Mouse (Mus musculus) urinary bladder, postnatal 25 days (tissue): ENCODE measurements at regions not wholly inside any gene's neighbourhood (a gene's known extent, or its start where the extent isn't known, plus 50 kb on each side); places are given as distances from the start of the nearest gene placed in this dataset.
A peak's percentile ranks its signal among the peaks of the same experiment; 100 is the strongest.
"Not testable (repeated sequence)": the region's sequence is repeated elsewhere in the genome, so short reads cannot be mapped to it uniquely, and the experiment has no call there.

Experiments
- DNase-seq: peaks from one replicate; pipeline ENCODE4 v3.0.0; 2022; ENCODE audit warnings: low spot score

- DNase-seq: no peak
Observed at GRCm38 (mm10) chr16:73155447-73155846, 847.3 kb downstream of the Robo1 start.

GRCm38 (mm10) chr16:73127927-73128326 is 819.8 kb downstream of the Robo1 start:
- not testable (repeated sequence) for DNase-seq

GRCm38 (mm10) chr16:73120568-73120967 is 812.5 kb downstream of the Robo1 start:
- DNase-seq: no peak

GRCm38 (mm10) chr16:73117338-73117737 is 809.2 kb downstream of the Robo1 start:
- no peak for DNase-seq

- DNase-seq: no peak
Observed at GRCm38 (mm10) chr16:73108021-73108452, 799.9 kb downstream of the Robo1 start.

- DNase-seq: no peak
Observed at GRCm38 (mm10) chr16:73107608-73108007, 799.5 kb downstream of the Robo1 start.

- no peak for DNase-seq
Observed at GRCm38 (mm10) chr16:73105496-73105895, 797.4 kb downstream of the Robo1 start.

- no peak for DNase-seq
Observed at GRCm38 (mm10) chr16:73100273-73100672, 792.2 kb downstream of the Robo1 start.

GRCm38 (mm10) chr16:73098760-73099159 is 790.7 kb downstream of the Robo1 start:
- DNase-seq: peak; percentile 5

- DNase-seq: no peak
Observed at GRCm38 (mm10) chr16:73097176-73097575, 789.1 kb downstream of the Robo1 start.

- DNase-seq: no peak
Observed at GRCm38 (mm10) chr16:73096091-73097083, 788.3 kb downstream of the Robo1 start.
